Mouse (Mus musculus) G1E-ER4 (cell line): ENCODE measurements around the gene Gm49384. TPM values are rescaled to one million over a fixed set of nuclear protein-coding genes. Genes with fewer than 3 reads are reported as not detected.

Experiments
- GATA1 ChIP-seq: IDR thresholded peaks from one replicate; pipeline ENCODE4 v1.8.0; 2012; ENCODE audit warnings: low read length, inconsistent platforms
- polyA plus RNA-seq: library from polyadenylated mRNA; stranded (reverse); fragments of >175 nt; gene quantifications from 2 replicates; pipeline ENCODE4 v1.2.3, GENCODE M21; 2012

The Gm49384 gene
- polyA plus RNA-seq = not detected in 2 replicates

DNA sequence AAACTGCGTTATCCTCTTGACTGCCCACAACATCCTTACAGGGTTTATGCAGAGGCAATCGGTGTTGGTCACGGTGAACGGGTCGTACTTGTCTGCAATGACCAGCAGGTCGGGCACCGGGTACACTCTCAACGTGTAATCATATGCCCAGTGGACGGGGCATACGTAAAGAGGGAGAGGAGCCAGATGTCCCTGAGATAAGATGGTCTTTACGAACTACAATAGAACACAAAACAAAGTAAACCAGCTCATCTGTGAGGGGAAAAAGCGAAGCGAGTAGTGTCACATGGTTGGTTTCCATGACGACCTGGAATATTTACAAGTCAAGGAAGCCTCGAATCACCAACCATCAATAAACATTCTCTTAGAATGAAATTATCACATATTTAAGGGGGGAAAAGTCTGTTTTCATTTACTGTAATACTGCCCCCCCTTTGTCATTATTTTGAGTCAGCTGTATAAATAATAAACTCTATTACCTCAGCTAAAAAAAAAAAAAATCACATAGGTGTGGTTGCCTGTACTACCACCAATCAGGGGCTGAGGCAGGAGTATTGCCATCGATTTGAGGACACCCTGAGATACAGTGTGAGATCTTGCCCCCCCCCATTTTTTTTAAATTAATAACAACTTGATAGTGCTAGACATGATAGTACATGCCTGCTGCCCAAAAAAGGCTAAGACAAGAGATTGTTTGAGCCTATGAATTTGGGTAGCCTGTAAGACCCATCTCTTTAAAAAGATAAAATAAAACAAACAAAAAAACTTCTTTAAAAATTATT is at the start of gene Gm49384:
TSS of gene Gm49384 (minus strand) at position 216 of the 782 bp plus-strand sequence.
- no peak for TF ChIP-seq GATA1

DNA sequence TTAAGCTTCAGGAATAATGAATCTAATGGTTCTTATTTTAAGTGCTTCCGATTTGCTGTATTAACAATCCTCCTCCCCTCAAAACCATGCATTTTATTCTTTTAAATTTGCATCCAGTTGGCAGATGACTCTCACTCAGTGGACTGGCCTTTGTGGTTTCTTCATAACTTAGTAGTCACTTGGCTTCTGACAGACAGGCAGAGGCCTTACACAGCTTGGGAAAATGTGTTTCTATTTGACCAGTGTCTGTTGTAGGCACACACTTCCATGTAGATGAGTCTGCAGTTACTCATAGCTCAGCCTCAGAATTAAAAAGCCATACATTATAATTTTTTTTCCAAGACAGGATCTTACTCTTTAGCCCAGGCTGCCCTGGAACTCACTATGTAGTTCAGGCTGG is 49.7 kb upstream of the Gm49384 start:
- no peak for TF ChIP-seq GATA1

DNA sequence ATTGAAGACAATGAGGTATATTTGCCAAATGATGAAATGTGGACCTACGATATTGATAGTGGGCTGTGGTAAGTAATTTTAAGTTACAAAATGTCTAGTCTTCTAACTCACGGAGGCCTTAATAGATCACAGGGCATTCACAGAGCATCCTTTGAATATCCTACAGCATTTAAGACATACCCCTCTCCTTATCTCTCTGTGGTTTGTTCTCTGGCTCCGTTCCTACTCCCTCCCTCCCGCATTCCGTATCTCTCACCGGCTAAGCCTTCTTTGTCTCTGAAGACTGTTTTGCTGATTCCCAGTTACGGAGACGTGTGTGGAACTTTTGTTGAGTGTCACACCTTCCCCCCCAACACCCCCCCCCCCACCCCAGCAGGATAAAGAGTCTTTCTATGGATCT is 46.7 kb upstream of the Gm49384 start:
- TF ChIP-seq GATA1 = no peak

DNA sequence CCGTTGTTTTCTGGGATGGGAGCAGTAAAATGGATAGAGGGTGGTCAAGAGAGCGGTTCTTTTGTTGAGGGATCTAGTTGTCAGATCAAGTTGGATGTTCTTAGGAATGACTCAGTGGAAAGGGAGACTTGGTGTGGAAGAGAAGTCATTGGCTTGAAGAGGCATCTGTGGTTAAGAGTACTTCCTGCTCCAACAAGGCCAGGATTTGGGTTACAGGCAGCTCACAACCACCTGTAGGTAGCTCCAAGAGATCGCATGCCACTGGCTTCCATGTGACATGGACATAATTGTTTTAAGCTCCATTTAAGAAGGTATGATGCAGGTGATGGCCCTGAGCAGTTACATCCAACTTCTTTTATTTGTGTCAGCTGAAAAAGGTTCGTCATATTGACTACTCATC is 45.7 kb upstream of the Gm49384 start:
- no peak for TF ChIP-seq GATA1

DNA sequence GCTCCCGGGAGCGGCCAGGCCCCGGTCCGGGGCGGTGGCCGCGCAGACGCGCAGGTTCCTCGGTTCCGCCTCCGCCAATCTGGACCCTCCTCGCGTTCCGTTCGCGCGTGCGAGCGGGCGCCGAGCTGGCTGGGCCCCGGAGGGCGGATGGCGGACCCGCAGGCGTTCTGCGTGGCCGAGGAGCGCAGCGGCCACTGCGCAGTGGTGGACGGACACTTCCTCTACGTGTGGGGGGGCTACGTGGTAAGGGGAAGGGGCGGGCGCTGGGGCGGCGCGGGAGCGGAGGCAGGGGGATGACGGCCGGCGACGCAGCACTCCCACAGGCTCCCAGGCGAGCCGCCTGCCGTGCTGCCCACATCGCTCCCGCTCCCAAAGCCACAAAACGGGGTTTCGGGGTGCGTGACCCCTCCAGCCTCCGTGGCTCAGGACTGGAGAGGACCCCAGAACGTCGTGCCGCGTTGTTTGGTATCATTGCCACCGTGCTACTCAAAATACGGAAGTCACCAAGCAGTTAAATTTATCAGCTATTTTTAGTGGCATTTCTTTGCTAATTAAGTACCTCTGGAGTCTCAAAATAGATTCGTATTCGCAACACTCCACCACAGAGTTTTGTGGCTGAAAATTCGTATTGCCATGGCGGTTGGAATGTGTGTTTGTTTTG is 37.8 kb upstream of the Gm49384 start:
- no peak for TF ChIP-seq GATA1

DNA sequence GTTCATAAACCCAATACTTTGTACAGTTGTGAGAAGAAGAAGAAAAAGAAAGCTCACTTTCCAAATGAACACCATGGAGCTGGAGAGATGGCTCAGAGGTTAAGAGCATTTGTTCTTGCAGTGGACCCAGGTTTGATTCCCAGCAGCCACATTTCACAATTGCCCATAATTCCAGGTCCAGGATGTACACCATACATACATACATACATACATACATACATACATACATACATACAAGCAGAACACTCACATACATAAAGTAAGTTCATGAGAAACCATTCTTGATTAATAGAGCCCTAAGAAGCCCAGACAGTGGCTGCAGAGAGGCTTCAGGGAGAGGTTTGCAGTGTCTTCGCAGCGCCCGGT is 37.3 kb upstream of the Gm49384 start:
- TF ChIP-seq GATA1 = no peak

DNA sequence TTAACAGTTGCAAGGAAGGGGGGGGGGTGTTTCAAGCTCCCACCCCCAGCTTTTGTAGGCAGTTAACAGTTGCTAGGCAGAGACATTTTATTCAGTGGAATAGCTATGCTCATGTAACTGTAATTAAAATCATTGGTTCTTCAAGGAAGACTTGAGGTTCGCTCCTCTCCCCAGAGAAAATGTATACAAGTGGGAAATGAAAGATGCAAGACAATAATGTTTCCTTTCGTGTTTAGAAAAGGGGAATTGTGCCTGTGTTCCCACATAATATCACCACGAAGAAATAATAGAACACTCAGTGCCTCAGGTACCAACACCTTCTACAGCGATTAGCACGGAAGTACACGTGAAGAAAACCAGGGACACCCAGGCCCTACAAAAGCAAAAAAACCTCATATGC is 36.8 kb upstream of the Gm49384 start, which contains the start of gene Klhdc1:
TSS of gene Klhdc1 (plus strand) at position 301 of the 400 bp plus-strand sequence.
- TF ChIP-seq GATA1 = no peak

DNA sequence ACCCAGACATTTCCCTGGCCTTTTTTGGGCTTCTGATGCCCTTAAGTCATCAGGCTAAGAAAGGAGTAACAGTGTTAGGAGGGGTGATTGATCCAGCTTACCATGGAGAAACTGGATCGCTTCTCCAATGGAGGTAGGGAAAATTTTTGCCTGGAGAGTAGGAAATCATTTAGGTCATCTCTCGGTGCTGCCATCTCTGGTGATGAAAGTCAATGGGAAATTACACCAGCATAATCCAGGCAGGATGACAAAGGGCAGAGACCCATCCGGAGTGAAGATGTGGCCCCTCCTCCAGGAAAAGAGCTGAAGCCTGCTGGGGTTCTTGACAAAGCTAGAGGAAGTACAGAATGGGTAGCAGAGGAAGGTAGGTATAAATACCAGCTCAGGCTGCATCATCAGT is 34.2 kb upstream of the Gm49384 start:
- TF ChIP-seq GATA1 = no peak

DNA sequence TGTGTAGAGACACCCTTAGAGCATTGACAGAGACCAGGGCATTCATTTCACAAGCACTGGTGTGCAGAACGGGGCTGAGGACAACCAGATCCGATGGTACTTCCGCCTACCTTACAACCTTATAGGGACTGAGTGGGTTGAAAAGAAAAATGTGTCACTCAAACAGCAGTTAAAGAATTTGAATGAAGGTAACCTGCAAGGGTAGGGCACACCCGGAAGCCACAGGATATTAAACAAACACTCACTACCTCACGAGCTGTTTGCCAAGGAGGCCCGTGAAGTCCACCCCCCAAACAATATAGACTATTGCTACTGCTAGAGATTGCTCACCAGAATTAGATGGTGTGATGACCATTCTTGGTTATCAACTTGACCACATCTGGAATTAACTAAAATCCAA is 31.7 kb upstream of the Gm49384 start:
- no peak for TF ChIP-seq GATA1

DNA sequence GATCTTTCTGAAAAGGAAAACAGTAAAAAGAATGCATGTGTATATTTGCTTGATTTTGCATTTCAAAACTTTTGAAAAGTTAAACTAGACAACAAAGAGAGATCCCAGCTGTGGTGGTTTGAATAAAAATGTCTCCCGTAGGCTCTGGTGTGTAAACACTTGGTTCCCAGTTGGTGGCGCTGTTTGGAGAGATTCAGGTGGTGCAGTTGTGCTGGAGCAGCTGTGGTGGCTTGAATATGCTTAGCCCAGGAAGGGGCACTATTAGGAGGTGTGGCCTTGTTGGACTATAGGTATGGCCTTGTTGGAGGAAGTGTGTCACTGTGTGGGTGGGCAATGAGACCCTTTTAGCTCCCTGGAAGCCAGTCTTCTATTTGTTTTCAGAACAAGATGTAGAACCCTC is 25.2 kb upstream of the Gm49384 start:
- TF ChIP-seq GATA1 = no peak

DNA sequence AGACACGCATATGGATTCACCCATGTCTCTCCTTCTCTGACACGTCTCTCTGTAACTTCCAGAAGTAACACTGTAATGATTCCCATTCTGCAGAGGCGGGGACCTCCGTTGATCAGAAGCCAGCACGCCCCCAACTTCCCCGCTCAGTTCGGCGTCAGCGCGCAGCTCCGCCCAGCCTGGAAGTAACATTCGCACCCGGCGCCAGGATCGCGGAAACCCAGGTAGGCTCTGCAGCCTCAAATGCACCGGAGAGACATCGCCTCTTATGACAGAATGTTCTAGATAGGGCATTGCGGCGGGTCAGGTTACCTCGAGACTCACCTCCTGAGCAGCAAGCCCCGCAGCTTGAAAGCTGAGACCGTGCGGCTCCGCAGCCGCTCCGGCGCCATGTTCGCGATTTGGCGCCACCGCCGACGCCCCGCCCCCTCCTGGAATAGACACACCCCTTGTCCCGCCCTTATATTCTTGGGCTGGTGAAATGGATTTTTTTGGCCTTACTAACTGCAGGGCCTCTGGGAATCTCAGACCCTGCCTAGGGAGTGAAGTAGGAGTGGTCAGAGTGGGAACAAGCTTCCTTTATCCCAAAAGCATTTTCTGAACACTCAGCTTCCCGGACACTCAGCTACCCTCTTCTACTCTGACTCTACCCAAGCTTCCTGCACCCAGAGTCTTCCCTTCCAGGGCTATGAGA is 23.9 kb upstream of the Gm49384 start, which contains the start of gene Pole2:
TSS of gene Pole2 (minus strand) at position 420 of the 691 bp plus-strand sequence.
- no peak for TF ChIP-seq GATA1

DNA sequence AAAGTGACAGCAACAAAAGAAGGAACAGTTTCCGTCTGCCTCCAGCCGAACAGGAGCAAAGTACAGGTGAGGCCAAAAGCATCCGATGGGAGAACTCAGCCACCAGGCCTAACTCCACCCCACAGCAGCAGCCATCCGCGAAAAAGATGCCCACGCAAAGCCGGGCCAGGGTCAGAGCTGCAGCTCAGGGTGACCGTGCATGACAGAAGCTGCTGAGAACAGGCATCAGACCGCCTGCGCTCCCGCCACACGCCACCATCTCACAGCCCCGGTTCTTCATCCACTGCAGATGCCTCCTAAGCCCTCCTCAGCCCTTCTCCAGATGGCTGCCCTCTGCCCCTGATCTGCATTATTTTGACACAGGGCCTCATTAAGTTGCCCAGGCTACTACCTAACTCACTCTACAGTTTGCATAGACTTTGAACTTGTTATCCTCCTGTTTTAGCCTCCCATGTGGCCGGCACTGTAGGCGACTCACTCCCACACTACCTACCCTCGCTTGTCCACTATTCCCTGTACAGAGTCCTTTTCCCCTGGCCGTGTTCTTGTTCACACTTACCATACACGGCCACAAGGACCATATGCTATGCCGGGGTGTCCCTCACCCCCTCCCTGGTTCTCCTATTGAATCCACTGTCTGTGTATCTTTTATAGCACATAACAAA is 16.7 kb upstream of the Gm49384 start:
- TF ChIP-seq GATA1 = no peak

DNA sequence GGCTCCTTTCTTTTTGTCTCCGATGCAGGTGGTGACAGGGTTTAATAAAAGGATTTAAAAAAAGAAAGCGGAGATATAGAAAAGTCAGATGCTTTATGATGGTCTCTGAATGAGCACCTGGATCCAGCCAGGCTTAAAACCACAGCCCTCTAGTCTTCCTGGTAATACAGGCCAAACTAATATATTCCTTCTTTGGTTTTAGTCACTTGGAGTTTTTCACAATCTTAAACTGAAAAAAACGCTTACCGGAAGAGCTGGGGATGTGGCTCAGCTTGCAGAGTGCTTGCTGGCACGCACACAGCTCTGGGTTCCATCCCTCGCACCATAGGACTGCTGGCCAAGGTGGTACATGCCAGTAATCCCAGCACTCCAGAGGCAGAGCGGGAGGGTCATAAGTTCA is 12.5 kb upstream of the Gm49384 start:
- TF ChIP-seq GATA1 = no peak

DNA sequence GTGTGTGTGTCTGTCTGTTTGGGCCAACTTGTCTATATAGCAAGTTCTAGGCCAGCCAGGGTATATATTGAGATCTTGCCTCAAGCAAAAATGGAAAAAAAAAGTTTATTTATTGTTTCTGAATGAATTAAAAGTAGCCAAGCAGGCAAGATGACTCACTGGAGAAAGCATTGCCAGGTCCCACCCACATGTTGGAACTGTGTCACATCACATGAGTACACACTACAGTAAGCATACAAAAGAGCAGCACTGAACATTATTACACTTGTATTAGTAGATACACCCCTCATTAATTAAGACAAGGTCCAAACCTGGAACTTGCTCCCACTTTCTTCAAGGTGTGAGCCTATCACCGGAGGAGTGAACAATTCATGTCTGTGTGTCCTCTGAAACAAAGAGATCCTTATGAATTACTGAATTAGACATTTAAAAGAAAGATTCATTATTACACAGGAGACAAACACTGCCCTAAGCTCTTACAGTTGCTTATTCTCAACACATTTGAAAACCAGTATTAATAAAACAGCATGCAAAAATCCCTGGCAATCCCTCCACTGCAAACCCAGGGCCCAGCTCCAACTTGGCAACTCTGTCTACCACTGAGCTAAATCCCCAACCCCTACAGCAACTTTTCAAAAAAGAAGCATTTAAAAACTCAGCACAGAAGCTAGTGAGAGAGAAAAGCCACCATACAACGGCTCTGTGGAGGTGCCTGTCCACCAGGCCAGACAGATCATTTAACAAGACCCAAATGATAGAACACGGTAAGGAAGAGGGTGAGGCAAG is 11.1 kb upstream of the Gm49384 start:
- no peak for TF ChIP-seq GATA1

DNA sequence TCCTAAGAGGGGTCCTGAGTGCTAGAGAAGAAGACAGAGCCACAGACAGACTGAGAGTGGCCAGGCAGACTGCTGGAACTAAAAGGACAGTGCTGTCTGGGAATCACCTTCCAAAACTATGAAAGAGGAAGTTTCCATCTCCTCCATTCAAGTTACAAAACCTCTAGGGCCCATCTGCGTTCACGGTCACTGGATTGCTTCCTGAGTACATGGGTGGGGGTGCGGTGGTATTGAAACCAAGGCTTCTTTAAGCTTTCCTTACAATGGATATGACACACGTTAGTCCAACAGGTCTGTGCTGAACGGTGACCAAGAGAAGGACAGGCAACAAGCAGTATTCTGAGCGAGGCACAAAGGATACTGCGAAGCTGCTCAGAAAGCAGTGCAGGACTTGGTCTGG is 10.3 kb upstream of the Gm49384 start:
- no peak for TF ChIP-seq GATA1

DNA sequence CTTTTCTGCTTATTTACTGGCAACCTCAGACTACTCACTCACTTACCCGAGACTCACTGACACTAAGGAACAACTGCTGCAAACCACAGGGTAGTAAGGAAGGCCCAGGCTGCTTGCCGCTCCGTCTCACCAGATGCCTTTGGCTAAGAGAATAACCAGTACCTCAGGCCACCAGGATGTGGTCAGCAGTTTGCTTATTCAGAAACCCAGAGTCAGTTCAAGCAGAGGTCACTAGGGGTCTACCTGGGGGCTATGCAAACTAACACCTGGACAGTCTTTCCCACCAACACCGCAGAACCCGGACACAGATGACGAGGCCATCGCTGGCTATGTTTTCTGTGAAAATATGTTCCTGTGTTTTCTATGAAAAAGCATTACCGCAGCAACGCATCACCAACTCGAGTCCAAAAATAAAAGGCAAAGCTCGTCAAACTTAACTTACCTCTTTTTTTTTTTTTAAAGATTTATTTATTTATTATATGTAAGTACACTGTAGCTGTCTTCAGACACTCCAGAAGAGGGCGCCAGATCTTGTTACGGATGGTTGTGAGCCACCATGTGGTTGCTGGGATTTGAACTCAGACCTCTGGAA is 9.2 kb upstream of the Gm49384 start:
- no peak for TF ChIP-seq GATA1
